In the genomic region with DNA sequence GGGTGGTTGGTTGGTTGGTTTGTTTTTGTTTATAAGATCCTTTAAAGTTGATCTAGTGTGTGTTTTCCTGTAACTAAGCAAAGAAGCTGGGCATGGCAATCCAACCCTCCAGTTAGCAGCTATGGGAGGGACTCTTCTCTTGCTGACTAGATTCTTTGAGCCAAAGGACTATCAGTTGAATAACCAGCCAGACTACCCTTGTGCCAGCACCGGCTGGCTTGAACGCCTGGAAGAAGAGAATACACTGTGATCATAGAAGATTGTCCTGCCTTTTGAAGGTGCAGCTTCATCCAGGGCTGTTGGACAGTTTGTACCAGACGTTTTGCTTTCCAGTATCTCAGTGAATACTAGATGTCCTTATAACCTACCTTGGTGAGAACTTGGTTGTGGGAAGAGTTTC, we compare ENCODE assay signal across 17 mouse cellular contexts.
"Had no signal": no experiment of that assay in that cellular context is flagged by ENCODE, and none has a peak within 500 bp of the region (broad histone marks: within the 10 kb centered on the region; RNA-seq: fewer than 3 reads in every experiment).

No protein-coding gene starts in this region.

- H3K4me3 ChIP-seq: lung, embryonic 15.5 days; megakaryocyte, embryonic 14.5 days; midbrain, embryonic 12.5 days; neural tube, embryonic 12.5 days; stomach, embryonic 15.5 days had no signal

- ATAC-seq: liver, postnatal 0 days; lung, postnatal 0 days had no signal

- DNase-seq: liver, postnatal 0 days; lung, adult 2 months; lung, postnatal 14 days; lung, postnatal 36 days; midbrain, embryonic 14.5 days; right cerebral cortex, postnatal 14 days; thymus, adult 2 months; thymus, postnatal 25 days; thymus, postnatal 4 days had no signal

- H3K9me3 ChIP-seq: lung, embryonic 15.5 days; megakaryocyte, embryonic 14.5 days; midbrain, embryonic 12.5 days; neural tube, embryonic 12.5 days; stomach, embryonic 15.5 days had no signal

- H3K4me1 ChIP-seq: midbrain, embryonic 12.5 days; neural tube, embryonic 12.5 days; stomach, embryonic 15.5 days had no signal

- H3K9ac ChIP-seq: liver, postnatal 0 days; lung, embryonic 15.5 days; midbrain, embryonic 12.5 days; neural tube, embryonic 12.5 days; stomach, embryonic 15.5 days had no signal

- H3K27ac ChIP-seq: lung, embryonic 15.5 days; macrophage; midbrain, embryonic 12.5 days; neural tube, embryonic 12.5 days; stomach, embryonic 15.5 days; stomach, postnatal 0 days had no signal

- H3K36me3 ChIP-seq: lung, embryonic 15.5 days; midbrain, embryonic 12.5 days; neural tube, embryonic 12.5 days; stomach, embryonic 15.5 days had no signal

- H3K27me3 ChIP-seq: lung, embryonic 15.5 days; megakaryocyte, embryonic 14.5 days; midbrain, embryonic 12.5 days; neural tube, embryonic 12.5 days; stomach, embryonic 15.5 days had no signal

- H3K4me2 ChIP-seq: lung, embryonic 15.5 days; midbrain, embryonic 12.5 days; neural tube, embryonic 12.5 days; stomach, embryonic 15.5 days had no signal
